Mouse (Mus musculus) frontal cortex, postnatal 10 days (tissue): Measurements from ENCODE around the gene Olfr25.

Experiments used
- DNase-seq, 2 experiments: peaks; one replicate each; pipeline ENCODE4 v3.0.0; 2022; ENCODE audit warnings: low spot score in 2 of 2, mixed read lengths in 1 of 2

Olfr25 gene

GRCm38 (mm10) chr9:38328760-38329159 is at the start of gene Olfr25:
Gene Olfr25, plus strand, starts transcription at chr9:38329060.
- no peak for DNase-seq

DNA sequence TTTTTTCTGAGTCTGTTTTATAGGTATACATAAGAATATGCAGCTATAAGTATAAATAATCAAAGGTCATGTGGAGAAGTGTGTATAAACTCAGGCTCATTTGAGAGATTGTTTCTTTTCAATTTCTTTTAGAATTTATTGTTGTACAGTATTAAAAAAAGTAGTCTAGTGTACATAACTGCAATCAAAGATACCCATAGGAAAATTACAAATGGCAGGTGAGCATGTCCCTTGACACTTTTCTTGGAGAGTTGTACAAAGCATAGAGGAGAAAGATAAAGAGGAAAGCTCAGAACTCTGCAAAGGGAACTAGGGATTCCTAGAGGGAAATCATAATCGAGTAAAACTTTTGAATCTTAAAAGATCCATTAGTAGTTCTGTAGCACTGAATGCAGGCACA is 38.1 kb upstream of the Olfr25 start, which contains the start of gene Olfr896-ps1:
Gene Olfr896-ps1 (plus strand): TSS at position 301 of the 400 bp plus-strand sequence.
- no peak for DNase-seq

DNA sequence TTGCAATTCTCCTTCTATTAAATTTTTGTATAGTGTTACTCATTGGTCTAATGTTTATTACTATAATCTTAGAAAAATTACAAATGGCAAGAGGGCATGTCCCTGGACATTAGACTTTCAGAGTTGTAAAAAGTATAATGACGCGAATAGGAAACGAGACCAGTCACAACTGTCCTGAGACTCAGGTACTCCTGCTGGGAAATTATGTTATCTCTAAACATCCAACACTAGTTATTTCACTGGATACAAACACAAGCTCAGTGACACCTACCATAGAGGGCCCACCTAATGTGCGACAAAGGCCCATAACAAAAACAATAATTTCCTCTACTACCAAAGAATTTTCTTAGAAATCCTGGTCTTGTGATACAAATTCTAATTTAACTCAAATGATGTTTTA is 19.3 kb downstream of the Olfr25 start, which contains the start of gene Olfr898:
Gene Olfr898 (plus strand): TSS at position 301 of the 400 bp plus-strand sequence.
- DNase-seq, result no peak

DNA sequence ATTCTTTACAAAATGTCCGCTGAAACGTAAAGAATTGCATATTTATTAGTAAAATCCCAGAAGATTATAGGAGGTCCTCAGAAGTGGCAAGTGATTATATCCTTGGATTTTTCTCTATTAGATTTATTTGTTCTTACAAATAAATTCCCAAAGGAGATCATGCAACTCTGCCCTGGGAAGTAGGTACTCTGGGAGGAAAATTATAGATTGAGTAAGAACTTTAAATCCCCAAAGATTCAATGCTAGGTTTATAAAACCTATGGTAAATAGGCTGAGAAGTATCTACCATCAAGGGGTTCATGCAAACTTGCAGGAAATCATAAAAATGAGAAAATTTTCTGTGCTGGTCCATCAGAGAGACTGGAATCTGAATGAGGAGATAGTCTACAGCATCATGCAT is 37.7 kb downstream of the Olfr25 start, which contains the start of gene Olfr250:
Gene Olfr250 (plus strand): TSS at position 301 of the 400 bp plus-strand sequence.
- no peak for DNase-seq

DNA sequence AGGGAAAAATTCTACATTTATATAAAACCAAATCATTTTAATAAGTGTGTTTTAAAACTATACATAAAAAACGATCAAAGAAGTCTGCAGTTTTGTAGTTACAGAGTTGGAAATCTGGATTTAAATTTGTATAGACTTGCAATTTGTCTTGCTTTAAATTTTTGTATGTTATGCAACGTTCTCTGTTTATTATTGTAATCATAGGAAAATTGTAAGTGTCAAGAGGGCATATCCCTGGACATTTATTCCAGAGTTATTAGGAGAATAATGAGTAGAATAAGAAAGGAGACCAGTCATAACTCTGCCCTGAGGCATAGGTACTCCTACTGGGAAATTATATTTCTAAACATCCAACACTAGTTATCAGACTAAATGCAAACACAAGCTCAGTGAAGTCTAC is 47.9 kb downstream of the Olfr25 start, which contains the start of gene Olfr251:
Gene Olfr251 (plus strand): TSS at position 301 of the 400 bp plus-strand sequence.
- no peak for DNase-seq
